Mouse (Mus musculus): ENCODE measurements at regions not wholly inside any gene's neighbourhood (a gene's known extent, or its start where the extent isn't known, plus 50 kb on each side); places are given as distances from the start of the nearest gene placed in this dataset.

GRCm38 (mm10) chr13:44624716-44625115 lies 104.6 kb upstream of the Jarid2 start:
- TF ChIP-seq CTCF (IDR thresholded peaks at IDR 0.05; ENCODE audit: extremely low read depth, insufficient read depth, low read length) (no peak), POLR2A (IDR thresholded peaks at IDR 0.05; ENCODE audit: extremely low read depth, insufficient read depth, low read length) (no peak)
